Mouse (Mus musculus) MEL (cell line): ENCODE results near the gene Fndc10.

Source experiments
- CHD2 ChIP-seq: IDR thresholded peaks from 2 replicates; pipeline ENCODE4 v1.6.1; 2011; ENCODE audit warnings: low read length, improper control_type of control experiment
- CTCF ChIP-seq, 3 experiments: IDR thresholded peaks in 2 of 3; conservative IDR thresholded peaks in 1 of 3; 2 replicates each; pipeline ENCODE4 v1.5.1; 2011 to 2012; ENCODE audit warnings: low read length in 3 of 3, low read depth in 2 of 3, mild to moderate bottlenecking in 2 of 3, improper control_type of control experiment in 1 of 3, inconsistent platforms in 1 of 3, mixed read lengths in 1 of 3, moderate library complexity in 1 of 3; ENCODE audit not compliant: control insufficient read depth in 1 of 3, insufficient read depth in 1 of 3, poor library complexity in 1 of 3, severe bottlenecking in 1 of 3
- ELF1 ChIP-seq: IDR thresholded peaks from 2 replicates; pipeline ENCODE4 v1.6.1; 2014; ENCODE audit warnings: low read depth, mild to moderate bottlenecking, inconsistent platforms, low read length, improper control_type of control experiment, moderate library complexity
- EP300 ChIP-seq, 2 experiments: IDR thresholded peaks; 2 replicates each; pipeline ENCODE4 v1.6.1; 2011; ENCODE audit warnings: improper control_type of control experiment in 2 of 2, low read length in 2 of 2, low read depth in 1 of 2, mild to moderate bottlenecking in 1 of 2
- ETS1 ChIP-seq: IDR thresholded peaks from 2 replicates; pipeline ENCODE4 v1.6.1; 2012; ENCODE audit warnings: low read depth, mild to moderate bottlenecking, inconsistent platforms, low read length, improper control_type of control experiment, moderate library complexity
- KAT2A ChIP-seq: conservative IDR thresholded peaks from 2 replicates; pipeline ENCODE4 v1.6.1; 2012; ENCODE audit warnings: low read depth, low read length, improper control_type of control experiment, inconsistent platforms
- MAFK ChIP-seq: IDR thresholded peaks from 2 replicates; pipeline ENCODE4 v1.6.1; 2011; ENCODE audit warnings: low read depth, mild to moderate bottlenecking, low read length, improper control_type of control experiment, borderline replicate concordance
- MAX ChIP-seq: IDR thresholded peaks from 2 replicates; pipeline ENCODE4 v1.6.1; 2011; ENCODE audit warnings: low read length, improper control_type of control experiment
- MYC ChIP-seq: IDR thresholded peaks from 2 replicates; pipeline ENCODE4 v1.6.1; 2011; ENCODE audit warnings: low read depth, mild to moderate bottlenecking, low read length, improper control_type of control experiment, moderate library complexity
- POLR2AphosphoS5 ChIP-seq: IDR thresholded peaks from 2 replicates; pipeline ENCODE4 v1.6.1; 2012; ENCODE audit warnings: low read depth, borderline replicate concordance, mild to moderate bottlenecking, inconsistent platforms, low read length, moderate library complexity, mixed read lengths
- RCOR1 ChIP-seq: IDR thresholded peaks from 2 replicates; pipeline ENCODE4 v1.6.1; 2012; ENCODE audit warnings: low read depth, mild to moderate bottlenecking, inconsistent platforms, low read length, improper control_type of control experiment
- TCF12 ChIP-seq: IDR thresholded peaks from 2 replicates; pipeline ENCODE4 v1.6.1; 2014; ENCODE audit warnings: low read depth, mild to moderate bottlenecking, inconsistent platforms, low read length, improper control_type of control experiment, moderate library complexity
- USF1 ChIP-seq: IDR thresholded peaks from 2 replicates; pipeline ENCODE4 v1.6.1; 2014; ENCODE audit warnings: low read depth, mild to moderate bottlenecking, inconsistent platforms, low read length, improper control_type of control experiment, moderate library complexity
- ZNF384 ChIP-seq: IDR thresholded peaks from 2 replicates; pipeline ENCODE4 v1.6.1; 2012; ENCODE audit warnings: low read depth, mild to moderate bottlenecking, inconsistent platforms, low read length, improper control_type of control experiment

DNA sequence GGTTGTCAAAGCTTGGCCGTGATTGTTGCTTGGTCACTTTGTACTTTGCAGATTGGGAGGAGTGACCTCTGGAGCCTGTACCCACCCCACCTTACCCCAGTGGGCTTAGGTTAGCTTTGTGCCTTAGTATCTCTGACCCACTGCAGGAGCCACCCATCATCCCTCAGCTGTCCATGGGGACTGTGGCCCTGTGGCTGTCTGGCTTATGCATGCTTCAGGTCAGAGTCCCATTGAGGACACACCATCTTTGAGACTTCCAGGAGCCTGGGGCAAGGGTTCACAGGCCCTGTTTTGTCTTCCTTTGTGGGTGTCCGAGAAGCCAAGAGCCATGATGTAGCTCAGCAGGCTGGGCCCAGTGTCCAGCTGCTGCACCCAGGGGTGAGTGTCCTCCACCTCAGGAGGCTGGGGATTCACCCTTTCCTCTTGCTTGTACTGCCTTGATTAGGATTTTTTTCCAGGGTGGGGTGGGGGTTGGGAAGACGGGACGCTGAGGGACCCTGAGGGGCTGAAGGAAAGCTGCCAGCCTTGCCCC lies 1.5 kb downstream of the Fndc10 start:
- TF ChIP-seq ETS1 (no peak), MAX (no peak), POLR2AphosphoS5 (no peak), USF1 (no peak), CTCF (IDR thresholded peaks at IDR 0.05 in 2 of 3, conservative IDR thresholded peaks at IDR 0.05 in 1 of 3; ENCODE audit: control insufficient read depth in 1 of 3, insufficient read depth in 1 of 3, low read depth in 2 of 3, low read length in 3 of 3, poor library complexity in 1 of 3, severe bottlenecking in 1 of 3) (no peak), ZNF384 (no peak), MYC (no peak), KAT2A (no peak), EP300 (IDR thresholded peaks at IDR 0.05; ENCODE audit: low read depth in 1 of 2, low read length in 2 of 2) (no peak), ELF1 (no peak), TCF12 (no peak), CHD2 (no peak), MAFK (no peak), RCOR1 (no peak)
